Mouse (Mus musculus) MEL (cell line): ENCODE results near the gene Mettl23. TPM values are rescaled to one million over a fixed set of nuclear protein-coding genes. Genes with fewer than 3 reads are reported as not detected.

ENCODE experiments used
- DNase-seq: peaks from one replicate; pipeline ENCODE4 v3.0.0; 2011; ENCODE audit warnings: low read depth, low spot score
- H3K27ac ChIP-seq: 2 replicates; pipeline ENCODE4 v1.5.1; 2012; ENCODE audit warnings: low read depth, mild to moderate bottlenecking, control low read depth, low read length, moderate library complexity; ENCODE audit not compliant: control insufficient read depth
- H3K27me3 ChIP-seq, 2 experiments: fragments of 150-350 bp in 1 of 2; sonication (generic) in 1 of 2; 2 replicates each; pipeline ENCODE4 v1.6.1; 2012; ENCODE audit warnings: low read length in 2 of 2, mild to moderate bottlenecking in 2 of 2, improper control_type of control experiment in 1 of 2, moderate library complexity in 1 of 2; ENCODE audit not compliant: insufficient read depth in 2 of 2, control insufficient read depth in 1 of 2
- H3K36me3 ChIP-seq, 2 experiments: 2 replicates each; pipeline ENCODE4 v1.6.1; 2012 to 2014; ENCODE audit warnings: low read length in 2 of 2, improper control_type of control experiment in 1 of 2, inconsistent platforms in 1 of 2, mild to moderate bottlenecking in 1 of 2; ENCODE audit not compliant: insufficient read depth in 2 of 2, control insufficient read depth in 1 of 2
- H3K4me1 ChIP-seq, 2 experiments: fragments of 150-350 bp in 1 of 2; sonication (generic) in 1 of 2; 2 replicates each; pipeline ENCODE4 v1.6.1; 2012; ENCODE audit warnings: low read length in 2 of 2, improper control_type of control experiment in 1 of 2, mild to moderate bottlenecking in 1 of 2; ENCODE audit not compliant: insufficient read depth in 2 of 2, control insufficient read depth in 1 of 2
- H3K4me3 ChIP-seq, 2 experiments: fragments of 150-350 bp in 1 of 2; sonication (generic) in 1 of 2; 2 replicates each; pipeline ENCODE4 v1.5.1; 2012; ENCODE audit warnings: low read depth in 2 of 2, low read length in 2 of 2, mild to moderate bottlenecking in 2 of 2, moderate library complexity in 2 of 2, control low read depth in 1 of 2, improper control_type of control experiment in 1 of 2; ENCODE audit not compliant: control insufficient read depth in 1 of 2, insufficient read depth in 1 of 2
- H3K79me2 ChIP-seq: 2 replicates; pipeline ENCODE4 v1.6.1; 2012; ENCODE audit warnings: mild to moderate bottlenecking, low read length, moderate library complexity; ENCODE audit not compliant: control insufficient read depth, poor library complexity, insufficient read depth
- H3K9ac ChIP-seq: 2 replicates; pipeline ENCODE4 v1.6.1; 2012; ENCODE audit warnings: low read depth, mild to moderate bottlenecking, control low read depth, low read length, moderate library complexity; ENCODE audit not compliant: control insufficient read depth, poor library complexity, severe bottlenecking
- H3K9me3 ChIP-seq: fragments of 150-350 bp; sonication (generic); replicated peaks from 2 replicates; pipeline ENCODE4 v1.6.1; 2012; ENCODE audit warnings: mild to moderate bottlenecking, low read length, improper control_type of control experiment, moderate library complexity; ENCODE audit not compliant: insufficient read depth
- BHLHE40 ChIP-seq: IDR thresholded peaks from 2 replicates; pipeline ENCODE4 v1.6.1; 2012; ENCODE audit warnings: low read depth, mild to moderate bottlenecking, inconsistent platforms, low read length, improper control_type of control experiment, borderline replicate concordance
- CHD1 ChIP-seq: IDR thresholded peaks from 2 replicates; pipeline ENCODE4 v1.6.1; 2012; ENCODE audit warnings: low read depth, mild to moderate bottlenecking, inconsistent platforms, low read length, improper control_type of control experiment
- CHD2 ChIP-seq: IDR thresholded peaks from 2 replicates; pipeline ENCODE4 v1.6.1; 2011; ENCODE audit warnings: low read length, improper control_type of control experiment
- CTCF ChIP-seq, 3 experiments: IDR thresholded peaks in 2 of 3; conservative IDR thresholded peaks in 1 of 3; 2 replicates each; pipeline ENCODE4 v1.5.1; 2011 to 2012; ENCODE audit warnings: low read length in 3 of 3, low read depth in 2 of 3, mild to moderate bottlenecking in 2 of 3, improper control_type of control experiment in 1 of 3, inconsistent platforms in 1 of 3, mixed read lengths in 1 of 3, moderate library complexity in 1 of 3; ENCODE audit not compliant: control insufficient read depth in 1 of 3, insufficient read depth in 1 of 3, poor library complexity in 1 of 3, severe bottlenecking in 1 of 3
- E2F4 ChIP-seq: IDR thresholded peaks from 2 replicates; pipeline ENCODE4 v1.6.1; 2011; ENCODE audit warnings: low read depth, low read length, improper control_type of control experiment, borderline replicate concordance
- ETS1 ChIP-seq: IDR thresholded peaks from 2 replicates; pipeline ENCODE4 v1.6.1; 2012; ENCODE audit warnings: low read depth, mild to moderate bottlenecking, inconsistent platforms, low read length, improper control_type of control experiment, moderate library complexity
- GABPA ChIP-seq: IDR thresholded peaks from 2 replicates; pipeline ENCODE4 v1.6.1; 2012; ENCODE audit warnings: low read depth, mild to moderate bottlenecking, inconsistent platforms, low read length, improper control_type of control experiment, moderate library complexity
- GATA1 ChIP-seq: IDR thresholded peaks from 2 replicates; pipeline ENCODE4 v1.6.1; 2011; ENCODE audit warnings: low read depth, low read length, improper control_type of control experiment
- JUND ChIP-seq: IDR thresholded peaks from 2 replicates; pipeline ENCODE4 v1.6.1; 2011; ENCODE audit warnings: low read depth, mild to moderate bottlenecking, improper control_type of control experiment, low read length
- MAX ChIP-seq: IDR thresholded peaks from 2 replicates; pipeline ENCODE4 v1.6.1; 2011; ENCODE audit warnings: low read length, improper control_type of control experiment
- MEF2A ChIP-seq: IDR thresholded peaks from 2 replicates; pipeline ENCODE4 v1.6.1; 2014; ENCODE audit warnings: low read depth, mild to moderate bottlenecking, inconsistent platforms, low read length, improper control_type of control experiment; ENCODE audit not compliant: poor library complexity, insufficient replicate concordance, severe bottlenecking; ENCODE audit errors: extremely low read depth
- NRF1 ChIP-seq: IDR thresholded peaks from 2 replicates; pipeline ENCODE4 v1.6.1; 2014; ENCODE audit warnings: low read depth, mild to moderate bottlenecking, inconsistent platforms, low read length, improper control_type of control experiment, moderate library complexity; ENCODE audit not compliant: poor library complexity, insufficient read depth, severe bottlenecking
- POLR2A ChIP-seq, 2 experiments: IDR thresholded peaks; 2 replicates each; pipeline ENCODE4 v1.6.1; 2011 to 2012; ENCODE audit warnings: low read length in 2 of 2, mild to moderate bottlenecking in 2 of 2, control low read depth in 1 of 2, improper control_type of control experiment in 1 of 2, low read depth in 1 of 2, moderate library complexity in 1 of 2; ENCODE audit not compliant: control insufficient read depth in 1 of 2, insufficient read depth in 1 of 2, poor library complexity in 1 of 2
- POLR2AphosphoS2 ChIP-seq: IDR thresholded peaks from 2 replicates; pipeline ENCODE4 v1.6.1; 2011; ENCODE audit warnings: low read length, improper control_type of control experiment
- RAD21 ChIP-seq: IDR thresholded peaks from 2 replicates; pipeline ENCODE4 v1.6.1; 2011; ENCODE audit warnings: mild to moderate bottlenecking, low read depth, low read length, improper control_type of control experiment
- RCOR1 ChIP-seq: IDR thresholded peaks from 2 replicates; pipeline ENCODE4 v1.6.1; 2012; ENCODE audit warnings: low read depth, mild to moderate bottlenecking, inconsistent platforms, low read length, improper control_type of control experiment
- TAL1 ChIP-seq: IDR thresholded peaks from 2 replicates; pipeline ENCODE4 v1.6.1; 2012; ENCODE audit warnings: mild to moderate bottlenecking, inconsistent platforms, low read length, moderate library complexity, mixed read lengths
- TBP ChIP-seq: IDR thresholded peaks from 2 replicates; pipeline ENCODE4 v1.8.0; 2011; ENCODE audit warnings: low read depth, low read length, improper control_type of control experiment
- UBTF ChIP-seq: IDR thresholded peaks from 2 replicates; pipeline ENCODE4 v1.6.1; 2012; ENCODE audit warnings: low read depth, mild to moderate bottlenecking, inconsistent platforms, low read length, improper control_type of control experiment, moderate library complexity, borderline replicate concordance; ENCODE audit not compliant: insufficient read depth
- USF2 ChIP-seq, 2 experiments: IDR thresholded peaks; 2 replicates each; pipeline ENCODE4 v1.6.1; 2011 to 2012; ENCODE audit warnings: improper control_type of control experiment in 2 of 2, low read length in 2 of 2, borderline replicate concordance in 1 of 2, inconsistent platforms in 1 of 2, low read depth in 1 of 2, mild to moderate bottlenecking in 1 of 2; ENCODE audit not compliant: insufficient read depth in 1 of 2
- ZC3H11A ChIP-seq: IDR thresholded peaks from 2 replicates; pipeline ENCODE4 v1.6.1; 2012; ENCODE audit warnings: low read depth, mild to moderate bottlenecking, inconsistent platforms, low read length, improper control_type of control experiment
- ZNF384 ChIP-seq: IDR thresholded peaks from 2 replicates; pipeline ENCODE4 v1.6.1; 2012; ENCODE audit warnings: low read depth, mild to moderate bottlenecking, inconsistent platforms, low read length, improper control_type of control experiment
- polyA plus RNA-seq, 2 experiments: library from polyadenylated mRNA; stranded (reverse) in 1 of 2; unstranded in 1 of 2; fragments of >175 nt in 1 of 2; fragments of >200 nt in 1 of 2; gene quantifications; 2 replicates each; pipeline versions ENCODE4 v1.2.1 to v1.2.4; 2012; ENCODE audit warnings: low replicate concordance in 2 of 2, low read depth in 1 of 2; ENCODE audit not compliant: insufficient read length in 2 of 2, insufficient read depth in 1 of 2, missing spikeins in 1 of 2
- total RNA-seq: library from RNA; depleted of rRNA; stranded (reverse); fragments of 300-350 nt; gene quantifications from 2 replicates; pipeline ENCODE4 v1.2.3, GENCODE M21; 2012

Gene Mettl23
- total and polyA plus RNA-seq, 3 experiments, result 58.5 to 69.9 TPM; not detected in 1

- DNase-seq, result no peak
- Histone ChIP-seq H3K9ac (no peak overlapping the region), H3K27me3 (no peaks in the 10 kb centered on the region), H3K79me2 (no peaks in the 10 kb centered on the region)
- TF ChIP-seq MAX (no peak), CHD1 (no peak), TBP (no peak), MEF2A (no peak), RAD21 (no peak), CHD2 (no peak), UBTF (no peak), ZC3H11A (no peak), ETS1 (no peak), POLR2AphosphoS2 (no peak), TAL1 (no peak), E2F4 (no peak)
- TF ChIP-seq, all 39 proteins: peak for 0
- Histone ChIP-seq H3K36me3 (no peaks in the 10 kb centered on the region), H3K27ac (no peak overlapping the region), H3K4me1 (no peaks in the 10 kb centered on the region), H3K9me3 (no peaks in the 10 kb centered on the region), H3K4me3 (no peak overlapping the region)
Measured at GRCm38 (mm10) chr11:116871538-116871937, 28.5 kb downstream of the Mettl23 start.

DNA sequence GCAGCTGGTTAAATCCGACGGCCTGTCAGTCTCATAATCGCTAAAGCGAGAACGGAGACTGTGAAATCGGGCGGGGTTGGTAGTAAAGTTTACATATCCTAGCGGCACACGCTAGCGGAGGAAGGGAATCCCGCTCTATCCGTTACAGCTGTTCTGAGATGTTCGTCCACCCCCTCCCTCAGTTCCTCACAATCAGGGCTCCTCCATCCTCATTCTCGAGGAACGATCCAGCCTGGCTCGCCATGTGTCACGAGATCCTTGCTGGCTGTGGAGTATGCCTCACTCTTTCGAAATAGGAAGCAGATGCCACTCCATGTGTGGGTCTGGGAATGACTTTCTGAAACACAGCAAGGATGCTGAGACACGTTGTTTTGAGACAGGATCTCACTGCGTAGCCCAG is 30.9 kb downstream of the Mettl23 start:
- Histone ChIP-seq H3K4me1 (no peaks in the 10 kb centered on the region), H3K79me2 (no peaks in the 10 kb centered on the region), H3K9me3 (no peaks in the 10 kb centered on the region), H3K36me3 (no peaks in the 10 kb centered on the region), H3K27me3 (no peaks in the 10 kb centered on the region), H3K9ac (no peak overlapping the region), H3K4me3 (no peak overlapping the region), H3K27ac (no peak overlapping the region)
- no peak for TF ChIP-seq GATA1
- no peak for TF ChIP-seq ETS1
- TF ChIP-seq POLR2A (IDR thresholded peaks at IDR 0.05; ENCODE audit: control insufficient read depth in 1 of 2, insufficient read depth in 1 of 2, low read depth in 1 of 2, low read length in 2 of 2, poor library complexity in 1 of 2), result no peak
- no peak for TF ChIP-seq USF2 (IDR thresholded peaks at IDR 0.05; ENCODE audit: borderline replicate concordance in 1 of 2, insufficient read depth in 1 of 2, low read depth in 1 of 2, low read length in 2 of 2)
- no peak for TF ChIP-seq CHD1
- TF ChIP-seq NRF1, result no peak
- TF ChIP-seq TAL1, result no peak
- TF ChIP-seq CHD2, result no peak
- TF ChIP-seq E2F4, result no peak
- TF ChIP-seq BHLHE40, result no peak
- no peak for TF ChIP-seq POLR2AphosphoS2
- TF ChIP-seq JUND, result no peak
- TF ChIP-seq MAX, result no peak
- TF ChIP-seq GABPA, result no peak
- TF ChIP-seq RCOR1, result no peak
- no peak for TF ChIP-seq MEF2A
- no peak for TF ChIP-seq CTCF (IDR thresholded peaks at IDR 0.05 in 2 of 3, conservative IDR thresholded peaks at IDR 0.05 in 1 of 3; ENCODE audit: control insufficient read depth in 1 of 3, insufficient read depth in 1 of 3, low read depth in 2 of 3, low read length in 3 of 3, poor library complexity in 1 of 3, severe bottlenecking in 1 of 3)
- TF ChIP-seq ZNF384, result no peak
- no peak for DNase-seq
